Mouse (Mus musculus) small intestine, adult 2 months (tissue): Measurements from ENCODE around the gene Mfsd12. TPM values are rescaled to one million over a fixed set of nuclear protein-coding genes. Genes with fewer than 3 reads are reported as not detected.
A peak's percentile ranks its signal among the peaks of the same experiment; 100 is the strongest.

ENCODE experiments used
- H3K27ac ChIP-seq: fragments of 200-500 bp; 2 replicates; pipeline ENCODE4 v1.5.1; 2012; ENCODE audit warnings: low read depth, low read length, control low read depth, inconsistent platforms; ENCODE audit not compliant: insufficient read depth
- H3K27me3 ChIP-seq: fragments of 200-500 bp; 2 replicates; pipeline ENCODE4 v1.6.1; 2012; ENCODE audit warnings: mild to moderate bottlenecking, moderate library complexity, low read length, inconsistent platforms; ENCODE audit not compliant: control insufficient read depth, insufficient read depth
- H3K36me3 ChIP-seq: fragments of 200-500 bp; 2 replicates; pipeline ENCODE4 v1.6.1; 2012; ENCODE audit warnings: mild to moderate bottlenecking, low read length, control low read depth, inconsistent platforms; ENCODE audit not compliant: control insufficient read depth, insufficient read depth
- H3K4me1 ChIP-seq: fragments of 200-500 bp; 2 replicates; pipeline ENCODE4 v1.6.1; 2012; ENCODE audit warnings: low read length, inconsistent platforms, mixed read lengths; ENCODE audit not compliant: control insufficient read depth, insufficient read depth, insufficient read length
- H3K4me3 ChIP-seq: fragments of 200-500 bp; 2 replicates; pipeline ENCODE4 v1.5.1; 2012; ENCODE audit warnings: low read depth, mild to moderate bottlenecking, control low read depth, inconsistent platforms, low read length, moderate library complexity
- CTCF ChIP-seq: fragments of 200-500 bp; IDR thresholded peaks from 2 replicates; pipeline ENCODE4 v1.5.1; 2012; ENCODE audit warnings: low read depth, mild to moderate bottlenecking, control low read depth, inconsistent platforms, low read length, moderate library complexity, mixed read lengths; ENCODE audit not compliant: insufficient replicate concordance, insufficient read length; ENCODE audit errors: extremely low read depth
- POLR2A ChIP-seq: fragments of 200-500 bp; IDR thresholded peaks from 2 replicates; pipeline ENCODE4 v1.6.1; 2012; ENCODE audit warnings: low read depth, mild to moderate bottlenecking, control low read depth, inconsistent platforms, low read length, moderate library complexity
- WGBS: fragments of 180-500 bp; shearing (Covaris S2); methylation state at CpG from one replicate; pipeline ENCODE4 v1.1.7; 2018; 5-methylcytosine and 5-hydroxymethylcytosine counted together
- polyA plus RNA-seq: library from polyadenylated mRNA; depleted of rRNA; stranded (reverse); fragments of >200 nt; gene quantifications from 2 replicates; pipeline ENCODE4 v1.2.3, GENCODE M21; 2012

Gene Mfsd12
- polyA plus RNA-seq, 1 experiment = 22.7 TPM

DNA sequence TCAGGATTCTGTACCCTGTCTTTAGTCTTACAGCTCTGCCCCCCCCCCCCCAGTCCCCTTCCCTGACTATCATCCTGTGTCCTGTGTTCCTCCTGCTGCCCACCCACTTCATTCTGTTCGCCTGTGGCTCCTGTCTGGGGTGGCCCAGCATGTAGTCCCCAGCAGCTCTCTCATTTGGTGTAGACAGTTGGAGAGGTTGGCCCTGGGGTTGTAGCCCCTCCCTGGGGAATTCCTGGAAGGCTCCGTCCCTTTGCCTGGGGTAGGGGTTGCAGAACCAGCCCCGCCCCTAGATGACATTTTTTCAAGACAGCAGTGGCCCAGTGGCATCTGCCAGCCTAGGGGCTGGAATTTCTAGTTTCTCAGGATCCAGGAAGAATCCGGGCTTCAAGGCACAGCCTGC lies 918 bp downstream of the Mfsd12 start:
- Histone ChIP-seq H3K36me3 (no peaks in the 10 kb centered on the region), H3K27me3 (no peaks in the 10 kb centered on the region), H3K27ac (no peak overlapping the region), H3K4me1 (peaks cover 29% of the 10 kb centered on the region), H3K4me3 (peak overlapping the region; percentile 77)
- TF ChIP-seq POLR2A (no peak), CTCF (no peak)
- WGBS = 37% methylated on average over 4 of the region's 4 CpGs

DNA sequence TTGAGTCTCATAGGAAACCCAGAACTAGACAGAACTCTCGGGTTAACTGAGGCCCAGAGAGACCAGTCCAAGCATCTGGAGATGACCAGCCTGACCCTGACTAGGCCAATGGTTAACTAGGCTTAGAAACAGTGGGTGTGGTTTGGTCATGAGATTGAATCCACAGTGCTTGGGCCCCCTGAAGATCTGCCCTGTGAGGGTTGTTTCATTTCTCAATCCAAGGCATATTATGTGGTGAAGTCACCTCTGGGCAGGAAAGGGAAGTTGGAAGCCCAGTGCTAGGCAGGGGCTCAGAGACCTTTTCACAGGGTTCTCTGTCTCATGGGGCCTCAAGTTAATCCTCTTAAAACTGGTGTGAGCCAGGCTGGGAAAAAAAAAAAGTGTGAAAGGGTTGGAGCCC lies 1.6 kb downstream of the Mfsd12 start:
- TF ChIP-seq POLR2A (no peak), CTCF (no peak)

GRCm38 (mm10) chr10:81360721-81361120 lies 3.4 kb downstream of the Mfsd12 start:
- Histone ChIP-seq H3K27me3 (no peaks in the 10 kb centered on the region), H3K36me3 (no peaks in the 10 kb centered on the region), H3K27ac (no peak overlapping the region), H3K4me1 (peaks cover 52% of the 10 kb centered on the region), H3K4me3 (no peak overlapping the region)
- no peak for TF ChIP-seq CTCF
- no peak for TF ChIP-seq POLR2A
- WGBS = 74% methylated on average over 8 of the region's 8 CpGs

More for the DNA sequence above, 1.6 kb downstream of the Mfsd12 start:
- Histone ChIP-seq H3K4me3 (no peak overlapping the region), H3K27ac (no peak overlapping the region), H3K27me3 (no peaks in the 10 kb centered on the region), H3K36me3 (no peaks in the 10 kb centered on the region), H3K4me1 (peaks cover 35% of the 10 kb centered on the region)
- 63% methylated on average over 1 of the region's 1 CpGs for WGBS

DNA sequence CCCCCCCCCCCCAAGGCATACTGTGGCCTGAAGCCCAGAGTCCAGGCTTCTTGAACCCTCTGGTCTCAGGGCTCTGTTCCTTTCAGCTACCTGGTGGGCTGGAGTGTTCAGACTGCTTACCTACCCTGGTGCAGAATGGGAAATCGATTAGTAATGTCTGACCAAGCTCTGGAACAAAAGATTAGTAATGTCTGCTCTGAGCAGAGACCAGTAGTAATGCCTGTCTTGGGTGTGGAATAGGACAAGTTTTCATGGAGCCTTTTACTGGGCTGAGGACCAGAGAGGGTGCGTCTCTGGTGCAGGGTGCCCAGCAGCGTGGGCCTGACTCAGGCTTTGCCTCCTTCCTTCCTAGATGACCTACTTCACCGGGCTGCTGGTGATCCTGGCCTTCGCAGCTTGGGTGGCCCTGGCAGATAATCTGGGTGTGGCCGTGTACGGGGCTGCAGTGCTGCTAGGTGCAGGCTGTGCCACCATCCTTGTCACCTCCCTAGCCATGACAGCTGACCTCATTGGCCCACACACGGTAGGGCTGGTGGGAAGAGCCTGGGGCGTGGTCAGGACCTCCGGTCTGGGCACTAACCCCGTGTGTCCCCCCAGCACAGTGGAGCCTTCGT lies 5.2 kb downstream of the Mfsd12 start:
- H3K27ac ChIP-seq = no peak overlapping the region
- peaks cover 61% of the 10 kb centered on the region for H3K4me1 ChIP-seq
- H3K36me3 ChIP-seq = peaks cover 10% of the 10 kb centered on the region
- peak overlapping the region; percentile 9; the same call in 1 of the 2 replicates for H3K4me3 ChIP-seq
- TF ChIP-seq POLR2A (no peak), CTCF (no peak)
- WGBS = 62% methylated on average over 12 of the region's 12 CpGs
- H3K27me3 ChIP-seq = no peaks in the 10 kb centered on the region

GRCm38 (mm10) chr10:81363436-81364346 lies 6.4 kb downstream of the Mfsd12 start:
- H3K27ac ChIP-seq = no peak overlapping the region
- peak overlapping the region; percentile 25 for H3K4me3 ChIP-seq
- H3K4me1 ChIP-seq = peaks cover 53% of the 10 kb centered on the region
- WGBS = 39% methylated on average over 54 of the region's 54 CpGs
- H3K27me3 ChIP-seq = no peaks in the 10 kb centered on the region
- TF ChIP-seq CTCF (no peak), POLR2A (no peak)
- peaks cover 22% of the 10 kb centered on the region for H3K36me3 ChIP-seq

- Histone ChIP-seq H3K27ac (no peak overlapping the region), H3K4me3 (peak overlapping the region; percentile 34), H3K36me3 (peaks cover 31% of the 10 kb centered on the region), H3K4me1 (peaks cover 49% of the 10 kb centered on the region), H3K27me3 (no peaks in the 10 kb centered on the region)
- 19% methylated on average over 28 of the region's 28 CpGs for WGBS
- TF ChIP-seq CTCF = no peak
- no peak for TF ChIP-seq POLR2A
Observed at GRCm38 (mm10) chr10:81364666-81365065, 7.4 kb downstream of the Mfsd12 start.

GRCm38 (mm10) chr10:81365073-81365472 lies 7.8 kb downstream of the Mfsd12 start:
- Histone ChIP-seq H3K4me1 (peaks cover 47% of the 10 kb centered on the region), H3K4me3 (no peak overlapping the region), H3K27ac (peak overlapping the region; percentile 89), H3K36me3 (peaks cover 35% of the 10 kb centered on the region), H3K27me3 (no peaks in the 10 kb centered on the region)
- no peak for TF ChIP-seq CTCF
- TF ChIP-seq POLR2A = no peak
- WGBS = 46% methylated on average over 4 of the region's 4 CpGs
